Mouse (Mus musculus): Measurements from ENCODE around the gene Ergic1.

Gene Ergic1

GRCm38 (mm10) chr17:26699819-26700616, 138.7 kb downstream of the Ergic1 start:
- DNase-seq (ENCODE audit: low read depth, low spot score): no peak

DNA sequence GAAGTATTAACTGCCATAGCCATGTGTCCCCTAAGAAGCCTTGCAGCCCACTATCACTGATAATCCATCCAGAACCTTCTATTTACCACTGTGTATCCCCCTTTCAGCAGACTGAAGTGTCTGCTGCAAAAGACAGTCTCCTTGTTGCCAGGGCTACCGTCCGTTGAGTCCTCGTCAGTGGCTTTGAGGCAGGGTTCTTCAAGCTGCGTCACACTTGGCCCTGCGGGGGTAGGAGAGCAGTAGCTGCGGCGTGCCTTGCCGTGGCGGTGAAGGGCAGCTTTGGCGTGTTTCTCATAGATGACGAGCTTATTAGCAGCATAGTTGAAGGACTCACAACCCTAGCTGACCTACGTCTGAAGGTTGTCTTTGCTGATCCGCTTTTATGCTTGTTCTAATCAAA, 140.3 kb downstream of the Ergic1 start:
- no peak for DNase-seq (ENCODE audit: low read depth, low spot score)

- no peak for DNase-seq (ENCODE audit: low read depth, low spot score)
These were observed 141.3 kb downstream of the Ergic1 start for GRCm38 (mm10) chr17:26702621-26703020.

DNA sequence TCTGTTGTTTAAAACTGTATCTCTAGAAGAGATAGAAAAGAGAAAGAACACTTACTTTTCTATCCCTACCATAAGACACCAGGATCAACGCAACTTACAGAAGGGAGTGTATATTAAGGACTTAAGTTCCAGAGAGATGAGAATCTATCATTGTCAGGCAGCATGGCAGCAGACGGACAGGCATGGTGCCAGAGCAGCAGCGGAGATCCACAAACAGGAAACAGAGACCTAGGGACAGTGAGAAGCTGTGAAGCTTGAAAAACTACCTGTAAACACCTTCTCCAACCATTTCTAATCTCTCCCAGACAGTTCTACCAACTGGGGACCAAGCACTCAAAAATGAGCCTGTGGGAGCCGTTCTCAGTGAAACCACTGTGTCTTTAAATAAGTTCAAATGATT, 142.4 kb downstream of the Ergic1 start:
- no peak for DNase-seq (ENCODE audit: low read depth, low spot score)

DNA sequence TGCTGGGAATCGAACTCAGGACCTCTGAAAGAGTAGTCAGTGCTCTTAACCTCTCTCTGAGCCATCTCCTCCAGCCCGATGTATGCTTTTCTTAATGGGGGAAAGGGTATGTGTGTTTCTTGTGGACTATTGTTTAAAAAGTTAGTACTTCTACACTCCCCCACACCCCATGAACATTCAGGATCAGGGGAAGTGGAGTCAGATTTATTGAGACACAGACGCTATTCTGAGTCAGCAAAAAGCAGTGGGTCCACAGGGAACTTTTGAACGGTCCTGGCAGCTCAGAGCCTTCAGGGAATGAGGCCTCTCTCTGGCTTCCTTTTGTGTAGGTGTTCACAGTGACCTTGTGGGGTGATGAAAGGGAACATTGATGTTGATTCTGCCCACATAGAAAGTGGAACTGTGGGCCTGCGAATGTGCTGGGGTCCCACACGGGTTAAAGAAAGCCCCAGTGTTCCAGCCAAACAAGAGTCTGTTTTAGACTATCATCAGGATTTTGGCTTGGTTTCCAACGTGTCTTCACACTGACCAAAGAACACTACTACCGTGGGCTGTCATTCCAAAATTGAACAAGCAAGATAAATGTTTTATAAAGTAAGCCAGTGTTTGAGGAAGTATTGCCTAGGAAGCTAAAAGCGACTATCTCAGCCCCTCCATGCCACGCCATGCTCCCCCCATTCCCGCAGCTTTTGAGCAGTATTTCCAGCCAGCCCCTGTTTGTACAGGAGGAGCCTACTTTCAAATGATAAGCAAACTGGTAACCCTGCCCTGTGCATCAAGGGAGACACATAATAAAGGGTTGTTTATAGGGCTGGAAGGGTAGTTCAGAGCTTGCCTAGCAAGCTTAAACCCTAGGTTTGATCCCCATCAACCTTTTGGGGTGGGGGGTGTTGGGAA, 144.4 kb downstream of the Ergic1 start:
- DNase-seq (ENCODE audit: low read depth, low spot score): no peak

Data from WW6 (cell line).